Mouse (Mus musculus): ENCODE measurements around the gene Gpr158.

GRCm38 (mm10) chr2:21684736-21685135, 317.4 kb downstream of the Gpr158 start:
- no peak for TF ChIP-seq GATA1 (IDR thresholded peaks at IDR 0.05; ENCODE audit: borderline replicate concordance, low read length)
- no peak for TF ChIP-seq FLI1 (IDR thresholded peaks at IDR 0.05; ENCODE audit: low read length)
